Mouse (Mus musculus): Measurements from ENCODE around the gene Tyrobp.

Gene Tyrobp

DNA sequence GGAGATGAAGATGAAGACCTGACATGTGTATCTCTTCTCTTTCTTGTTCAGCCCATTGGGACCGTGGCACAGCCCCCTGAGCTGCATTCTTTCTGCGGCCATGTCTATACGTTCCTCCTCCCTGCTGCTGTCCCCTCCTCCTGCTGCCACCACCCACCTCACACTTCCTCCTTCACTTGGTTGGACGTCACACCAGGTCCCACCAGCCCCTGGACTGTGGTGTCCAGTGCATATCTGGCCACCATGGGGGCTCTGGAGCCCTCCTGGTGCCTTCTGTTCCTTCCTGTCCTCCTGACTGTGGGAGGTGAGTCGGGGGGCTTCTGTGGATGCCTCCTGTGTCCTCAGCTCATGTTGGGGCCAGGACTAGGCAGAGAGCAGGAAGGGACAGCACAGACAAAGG lies at the start of gene Tyrobp:
Tyrobp (plus strand) TSS at position 165 of the 400 bp plus-strand sequence.
- DNase-seq (ENCODE audit: low spot score in 2 of 2), result no peak

DNA sequence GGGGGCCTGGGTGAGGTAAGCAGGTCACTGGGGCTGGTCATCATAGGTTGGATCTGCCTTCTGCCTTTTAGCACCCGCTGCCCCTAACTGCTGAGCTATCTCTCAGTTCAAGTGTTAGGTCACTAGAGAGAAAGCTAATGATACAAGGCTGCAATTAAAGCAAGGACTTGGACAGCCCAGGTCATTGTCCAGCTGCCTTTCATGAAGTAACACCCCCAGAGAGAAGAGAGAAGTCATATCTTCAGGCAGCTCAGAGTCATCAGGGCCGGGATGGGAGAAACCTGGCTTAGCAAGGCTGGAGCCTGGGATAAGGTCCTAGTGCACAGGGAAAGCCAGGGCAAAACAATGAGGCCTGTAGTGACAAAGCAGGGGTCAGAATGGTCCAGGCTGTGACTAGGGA lies 46.1 kb upstream of the Tyrobp start:
- DNase-seq (ENCODE audit: low spot score in 2 of 2), result no peak

DNA sequence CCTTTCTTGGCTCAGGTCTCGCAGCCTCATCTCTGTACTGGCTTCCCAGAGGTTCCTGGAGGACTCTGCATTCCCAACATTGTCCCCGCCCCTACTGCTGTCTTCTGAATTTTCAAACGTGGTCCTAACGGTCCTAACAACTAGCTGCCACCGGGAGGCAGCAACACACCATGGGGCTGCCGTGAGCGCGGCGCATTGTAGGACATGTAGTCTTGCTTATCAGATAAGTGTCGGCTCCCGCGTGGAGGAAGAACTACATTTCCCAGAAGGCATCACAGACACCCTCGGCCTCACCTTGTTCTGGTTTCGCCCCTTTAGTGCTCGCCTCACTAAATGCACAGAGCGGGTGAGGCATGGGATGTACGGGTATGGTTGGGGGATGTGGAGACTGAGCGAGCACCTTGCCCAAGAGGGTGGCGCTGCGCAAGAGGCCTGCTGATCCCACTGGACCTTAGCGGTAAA lies 40.0 kb upstream of the Tyrobp start:
- DNase-seq (ENCODE audit: low spot score in 2 of 2), result peak; percentile 95 to 98

DNA sequence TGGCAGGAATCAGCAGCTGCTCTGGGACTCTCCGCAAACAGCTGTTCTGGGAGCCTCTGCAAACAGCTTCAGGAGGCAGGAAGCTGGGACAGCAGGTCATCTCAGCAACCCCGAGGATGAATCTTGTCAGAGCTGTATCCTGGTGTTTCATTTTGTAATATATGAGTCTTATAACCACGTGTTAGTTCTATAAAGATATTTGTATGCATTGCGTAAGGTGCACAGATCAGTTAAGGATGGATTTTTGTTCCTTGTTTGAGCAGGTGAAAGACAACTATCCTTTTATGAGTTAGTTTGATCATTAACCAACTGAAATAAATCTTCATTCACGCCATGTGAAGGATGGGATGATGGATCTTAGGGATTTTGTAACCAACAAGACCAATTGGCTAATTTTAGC lies 33.5 kb upstream of the Tyrobp start:
- DNase-seq (ENCODE audit: low spot score in 2 of 2), result no peak

DNA sequence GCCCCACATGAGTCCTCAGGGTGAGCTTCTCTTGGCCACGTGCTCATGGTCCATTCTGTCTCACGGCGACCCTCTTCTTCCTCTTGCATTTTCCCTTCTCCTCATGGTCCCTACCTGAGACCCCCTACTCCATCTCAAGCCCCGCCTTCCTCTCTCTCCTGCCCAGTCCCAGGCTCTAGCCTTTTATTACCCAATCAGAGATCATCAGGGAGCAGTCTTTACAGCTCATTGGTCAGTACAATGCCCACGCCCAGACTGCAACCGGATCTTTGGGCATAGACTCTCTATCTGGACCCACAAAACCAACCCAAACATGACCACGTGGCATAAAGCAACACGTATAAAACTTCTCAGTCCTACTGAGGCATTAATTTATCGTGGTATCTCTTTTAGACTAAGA lies 29.5 kb upstream of the Tyrobp start:
- no peak for DNase-seq (ENCODE audit: low spot score in 2 of 2)

DNA sequence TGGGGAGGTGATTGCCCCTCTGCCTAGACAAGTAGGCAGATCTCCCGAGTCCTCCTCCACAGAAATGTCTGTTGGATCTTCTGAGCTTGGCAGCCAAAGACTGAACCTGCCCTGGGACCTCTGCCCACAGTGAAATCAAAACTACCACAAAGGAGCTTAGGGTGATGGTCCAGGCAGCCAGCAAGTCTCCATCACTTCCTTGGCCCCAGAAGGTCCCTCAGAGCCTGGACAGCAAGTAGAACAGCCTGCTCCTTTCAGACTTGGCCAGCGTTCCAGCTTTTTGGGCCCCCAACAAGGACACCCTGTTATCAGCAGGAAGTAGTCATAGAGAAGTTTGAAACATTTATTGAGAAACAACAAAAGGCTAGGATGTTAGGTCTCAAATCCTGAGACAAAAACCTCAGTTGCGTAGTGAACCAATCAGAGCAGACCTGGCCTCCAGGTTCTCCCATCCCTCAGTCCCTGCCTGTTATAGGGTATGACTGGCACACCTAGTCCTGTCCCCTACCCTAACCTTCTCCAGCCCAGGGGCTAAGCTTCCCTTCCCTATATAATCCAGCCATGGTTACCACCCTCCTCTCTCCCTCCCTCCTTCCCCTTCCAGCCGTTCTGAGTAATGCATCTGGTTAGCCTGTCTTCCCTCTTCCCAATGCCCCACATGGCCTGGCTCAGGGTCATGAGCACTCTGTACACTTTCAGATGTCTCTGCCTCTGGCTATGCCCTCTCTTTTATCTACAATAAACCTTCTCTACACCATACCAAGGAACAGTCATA lies 20.6 kb upstream of the Tyrobp start:
- no peak for DNase-seq (ENCODE audit: low spot score in 2 of 2)

DNA sequence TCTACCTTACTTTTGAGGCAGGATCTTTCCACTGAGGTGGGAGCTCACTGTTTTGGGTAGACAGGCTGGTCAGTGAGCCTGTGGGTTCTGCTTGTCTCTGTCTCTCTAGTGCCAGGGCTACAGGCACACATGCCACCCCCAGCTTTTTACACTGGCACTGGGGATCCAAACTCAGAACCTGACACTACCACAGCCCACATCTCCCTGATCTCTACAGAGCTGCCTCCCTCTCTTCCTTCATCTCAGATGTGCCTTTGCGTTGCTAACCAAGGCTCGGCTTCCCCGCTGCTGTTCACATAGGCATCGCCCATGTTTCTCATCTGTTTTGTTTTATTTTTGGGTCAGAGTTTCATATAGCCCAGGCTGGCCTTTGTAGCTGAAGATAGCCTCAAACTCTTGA lies 19.9 kb upstream of the Tyrobp start:
- DNase-seq (ENCODE audit: low spot score in 2 of 2), result no peak

DNA sequence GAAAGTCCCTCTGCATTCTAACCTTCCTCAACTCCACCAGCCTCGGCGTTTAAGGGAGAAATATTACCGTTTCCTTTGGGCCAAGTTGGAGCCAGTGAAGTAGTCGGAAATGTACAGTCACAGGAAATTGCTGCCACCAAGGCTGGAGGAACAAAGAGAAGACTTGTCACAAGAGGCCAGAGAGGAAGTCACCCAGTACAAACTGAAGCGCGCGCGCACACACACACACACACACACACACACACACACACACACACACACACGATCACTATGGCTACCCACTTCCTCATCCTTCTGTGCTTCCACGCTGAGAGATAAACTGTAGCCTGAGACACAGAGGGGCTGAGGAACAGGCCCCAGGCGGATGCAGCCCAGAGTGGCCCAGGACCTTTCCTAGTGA lies 19.2 kb upstream of the Tyrobp start:
- no peak for DNase-seq (ENCODE audit: low spot score in 2 of 2)

DNA sequence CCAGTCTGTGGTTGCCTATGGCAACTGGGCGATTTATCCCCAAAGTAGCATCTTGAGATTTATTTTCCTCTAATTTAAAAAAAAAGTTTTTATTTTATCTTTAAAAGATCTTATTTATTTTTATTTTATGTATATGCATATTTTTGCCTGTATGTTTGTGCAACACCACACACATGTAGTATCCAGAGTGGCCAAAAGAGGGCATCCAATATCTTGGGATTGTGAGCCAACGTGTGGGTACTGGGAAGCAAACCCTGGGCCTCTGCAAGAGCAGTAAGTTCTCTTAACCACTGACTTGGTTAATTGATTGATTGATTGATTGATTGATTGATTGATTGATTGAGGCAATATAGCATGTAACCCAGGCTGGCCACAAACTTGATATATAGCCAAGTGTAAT lies 18.7 kb upstream of the Tyrobp start:
- DNase-seq (ENCODE audit: low spot score in 2 of 2), result no peak

DNA sequence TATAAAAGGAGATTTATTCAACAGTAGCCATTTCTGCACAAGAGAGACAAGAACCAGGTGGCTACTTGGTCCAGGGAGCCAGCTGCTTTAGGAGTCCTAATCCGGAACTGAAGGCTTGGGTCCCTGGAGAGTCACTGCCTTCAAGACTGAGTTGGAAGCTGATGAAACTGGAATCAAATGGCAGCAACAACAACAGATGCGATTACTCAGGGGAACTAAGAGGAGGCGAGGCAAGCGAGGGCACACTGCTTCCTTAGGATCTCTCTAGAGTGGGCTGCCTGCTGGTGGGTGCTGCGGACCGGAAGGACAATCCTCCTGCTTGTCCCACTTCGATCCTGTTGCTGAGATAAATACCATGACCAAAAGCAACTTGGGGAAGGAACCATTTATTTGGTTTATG lies 13.9 kb upstream of the Tyrobp start:
- DNase-seq (ENCODE audit: low spot score in 2 of 2), result no peak

DNA sequence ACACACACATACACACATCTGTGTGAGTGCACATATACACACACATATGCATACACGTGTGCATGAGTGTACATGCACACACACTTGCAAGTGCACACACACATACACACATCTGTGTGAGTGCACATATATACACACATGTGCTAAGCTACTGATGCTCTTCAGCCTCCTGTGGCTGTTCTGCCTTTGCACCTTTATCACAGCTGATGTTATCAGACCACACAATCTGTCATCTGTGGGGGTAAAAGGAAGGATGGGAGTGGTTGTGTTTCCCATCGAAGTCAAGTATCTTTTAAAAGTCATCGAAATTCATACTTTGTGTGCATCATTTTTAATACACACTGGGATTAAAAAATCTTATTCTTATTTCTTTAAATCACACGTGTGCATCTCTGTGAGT lies 11.2 kb upstream of the Tyrobp start:
- DNase-seq (ENCODE audit: low spot score in 2 of 2), result no peak

DNA sequence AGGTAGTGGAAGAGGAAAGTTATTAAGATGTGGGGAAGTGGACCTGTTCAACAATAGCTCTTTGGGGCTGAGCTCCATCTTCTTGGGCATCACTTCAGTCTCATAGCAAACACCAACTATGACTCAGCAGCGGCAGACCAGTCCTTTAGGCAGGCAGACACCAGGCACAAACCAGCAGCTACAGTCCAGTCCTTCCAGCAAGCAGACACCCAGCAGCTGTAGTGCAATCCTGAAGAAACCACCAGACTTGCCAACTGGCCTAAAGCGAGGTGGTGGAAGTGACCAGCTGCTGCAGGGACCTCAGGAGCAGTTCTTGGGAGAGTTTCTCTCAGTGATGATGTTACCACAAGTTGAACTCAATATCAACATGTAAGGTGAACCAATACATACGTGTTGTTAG lies 4.9 kb upstream of the Tyrobp start:
- no peak for DNase-seq (ENCODE audit: low spot score in 2 of 2)

DNA sequence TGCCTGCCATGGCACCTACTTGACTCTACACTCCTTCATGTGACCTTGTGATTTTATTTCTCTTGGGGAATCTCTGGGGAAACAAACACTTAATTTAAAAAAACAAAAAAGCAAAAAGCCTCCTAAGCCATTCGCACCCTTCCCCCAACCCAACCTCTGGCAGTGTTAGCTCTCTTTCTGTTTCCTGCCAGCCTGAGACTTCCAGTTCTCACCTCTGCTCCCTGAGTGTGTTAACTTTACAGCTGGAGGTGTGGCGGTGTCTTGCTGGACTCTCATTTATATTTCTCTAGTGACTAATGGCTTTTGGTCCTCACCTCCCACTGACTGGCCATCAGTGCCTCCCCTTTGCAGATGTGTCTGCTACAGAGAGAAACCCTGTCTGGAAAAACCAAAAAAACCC lies 3.8 kb upstream of the Tyrobp start:
- DNase-seq (ENCODE audit: low spot score in 2 of 2), result no peak

DNA sequence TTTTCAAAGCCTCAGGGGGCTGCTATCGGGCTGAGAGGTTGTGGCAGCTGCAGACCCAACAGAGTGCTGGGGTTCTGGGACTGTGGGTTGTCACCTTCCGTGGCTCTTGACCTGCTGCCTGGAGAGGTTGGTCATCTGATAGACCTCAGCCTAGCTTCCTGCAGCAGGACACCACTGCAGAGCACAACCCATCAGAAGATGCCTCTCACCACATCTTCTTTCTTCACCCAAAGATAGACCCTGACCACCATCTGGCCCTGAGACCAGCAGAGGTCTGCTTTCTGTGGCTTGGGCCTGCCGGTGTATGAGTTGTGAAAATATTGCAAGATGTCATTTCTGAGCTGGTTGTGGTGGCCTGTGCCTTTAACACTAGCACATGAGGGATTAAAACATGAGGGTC lies 2.5 kb upstream of the Tyrobp start:
- no peak for DNase-seq (ENCODE audit: low spot score in 2 of 2)

DNA sequence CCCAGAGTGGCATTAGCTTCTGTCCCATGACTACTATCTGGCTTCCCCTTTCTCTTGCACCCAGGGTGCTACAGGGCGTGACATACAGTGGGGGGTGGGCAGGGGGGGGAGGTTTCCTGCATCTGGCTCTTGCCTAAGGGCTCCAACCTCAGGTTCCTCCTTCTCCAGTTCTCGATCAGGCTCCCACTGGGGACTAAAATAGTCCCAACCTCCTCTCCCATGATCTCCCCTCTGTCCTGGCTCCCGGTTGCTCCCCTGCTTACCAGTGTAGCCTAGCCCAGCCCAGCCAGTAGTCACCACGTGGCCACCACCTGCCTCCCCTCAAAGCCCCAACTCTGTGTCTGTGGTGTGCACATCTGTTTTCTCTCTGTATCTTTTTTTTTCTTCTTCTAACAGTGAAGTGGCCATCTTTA lies 819 bp upstream of the Tyrobp start:
- DNase-seq (ENCODE audit: low spot score in 2 of 2), result no peak

DNA sequence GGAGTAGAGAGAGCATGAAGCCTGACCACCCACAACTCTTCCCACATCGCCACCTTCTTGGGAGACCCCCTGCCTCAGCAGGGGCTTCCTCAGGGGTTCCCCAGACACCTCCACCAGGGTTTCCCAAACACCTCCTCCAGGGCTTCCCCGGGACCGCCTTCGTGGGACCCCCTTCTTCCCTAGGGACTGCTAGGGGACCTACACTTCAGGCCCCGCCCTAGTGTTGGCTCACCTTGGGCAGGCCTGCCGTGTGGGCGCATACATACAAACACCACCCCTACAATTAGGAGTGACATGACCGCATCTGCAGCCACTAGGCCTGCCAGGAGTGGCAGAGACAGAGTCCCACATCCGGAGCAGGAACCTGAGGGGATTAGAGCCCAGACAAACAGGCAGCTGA lies 4.3 kb downstream of the Tyrobp start:
- DNase-seq (ENCODE audit: low spot score in 2 of 2), result no peak

DNA sequence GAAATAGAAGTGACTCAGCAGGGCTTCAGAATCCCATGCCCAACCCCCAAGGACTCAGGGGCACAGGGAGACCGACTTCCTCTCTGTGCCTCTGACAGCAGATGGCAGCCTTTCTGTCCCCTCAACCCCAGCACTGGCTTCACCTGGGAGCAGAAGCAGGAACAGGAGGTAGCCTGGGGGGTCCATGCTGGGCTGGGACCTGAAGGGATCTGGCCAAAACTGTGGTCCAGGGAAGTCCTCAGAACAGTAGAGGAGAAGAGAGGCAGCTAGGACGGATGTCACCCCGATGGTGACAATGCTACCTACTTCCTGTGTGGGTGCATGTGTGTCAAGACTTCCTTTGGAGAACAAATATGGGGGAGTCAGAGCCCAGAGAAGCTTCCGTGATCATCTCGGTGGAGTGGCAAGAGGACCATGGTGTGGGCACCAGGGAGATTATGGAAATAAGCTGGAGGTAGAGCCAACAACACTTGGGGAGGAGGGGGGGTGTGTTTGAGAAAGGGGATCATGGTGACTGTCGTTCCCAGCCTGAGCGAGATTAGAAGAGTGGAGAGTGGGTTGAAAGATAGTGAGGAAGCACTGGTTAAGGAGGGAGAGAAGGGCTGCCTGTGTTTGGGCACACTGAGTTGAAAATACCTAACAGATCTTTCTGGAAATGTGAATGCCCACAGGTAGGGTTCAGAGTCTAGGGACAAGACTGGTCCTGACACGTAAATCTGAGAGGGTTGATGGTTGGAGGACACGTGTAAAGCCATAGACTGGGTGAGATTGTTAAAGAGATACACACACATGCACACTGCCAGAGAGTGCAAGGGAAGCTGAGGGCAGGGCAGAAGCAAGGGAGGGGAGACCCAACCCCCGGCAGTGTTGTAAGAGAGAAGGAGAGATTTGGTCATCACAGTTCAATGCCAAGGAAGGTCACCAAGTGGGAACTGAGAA lies 6.3 kb downstream of the Tyrobp start, which contains the start of gene Hcst:
Hcst (minus strand) TSS at position 294 of the 939 bp plus-strand sequence.
- DNase-seq (ENCODE audit: low spot score in 2 of 2), result no peak

DNA sequence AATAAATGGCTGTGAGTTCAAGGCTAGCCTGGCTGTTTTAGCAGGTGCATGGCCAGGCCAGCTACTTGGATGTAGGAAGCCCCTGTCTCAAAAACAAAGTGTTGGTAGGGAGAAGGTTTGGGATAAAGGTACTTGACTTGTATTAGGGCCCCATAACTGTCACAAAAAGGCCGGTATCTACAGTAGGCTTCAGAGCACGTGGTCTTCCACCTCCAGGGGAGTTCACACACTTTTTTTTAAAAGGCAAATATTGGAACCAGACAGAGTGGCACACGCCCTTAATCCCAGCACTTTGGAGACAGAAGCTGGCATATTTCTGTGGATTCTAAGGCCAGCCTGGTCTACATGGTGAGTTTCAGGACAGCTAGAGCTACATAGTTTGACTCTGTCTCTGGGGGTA lies 7.1 kb downstream of the Tyrobp start:
- no peak for DNase-seq (ENCODE audit: low spot score in 2 of 2)

DNA sequence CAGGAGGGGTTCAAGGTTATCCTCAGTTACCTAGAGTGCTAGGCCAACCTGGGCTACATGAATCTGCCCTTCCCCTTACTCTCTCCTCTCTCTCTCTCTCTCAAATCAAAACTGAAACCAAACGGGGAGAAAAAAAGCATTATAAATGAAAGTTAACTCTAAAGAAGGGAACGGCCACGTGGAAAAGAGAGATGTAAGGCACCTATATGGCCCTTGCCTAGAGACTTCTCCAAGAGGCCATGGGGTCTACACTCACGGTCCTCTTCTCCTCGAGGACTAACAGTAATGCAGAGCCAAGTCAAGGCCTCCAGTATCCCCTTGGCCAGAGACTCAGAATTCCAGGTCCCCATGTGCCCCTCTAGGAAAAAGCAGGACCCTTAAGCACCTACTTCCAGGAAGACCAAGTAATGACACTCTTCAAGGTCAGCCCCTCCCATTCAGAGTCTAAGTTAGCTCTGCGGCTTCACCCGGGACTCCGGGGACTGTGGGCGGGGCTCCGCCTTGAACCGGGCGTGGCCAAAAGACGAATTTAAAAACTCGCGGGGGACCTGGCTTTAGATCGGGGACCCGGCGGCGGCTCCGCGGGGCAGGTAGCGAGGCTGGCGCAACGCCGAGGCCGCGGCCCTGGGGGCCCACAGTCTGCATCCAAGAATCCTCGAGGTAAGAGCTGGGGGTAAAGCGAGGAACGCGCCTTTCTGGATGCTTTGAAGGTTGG lies 7.8 kb downstream of the Tyrobp start, which contains the start of gene Nfkbid:
Nfkbid (plus strand) TSS at position 558 of the 715 bp plus-strand sequence.
- no peak for DNase-seq (ENCODE audit: low spot score in 2 of 2)

DNA sequence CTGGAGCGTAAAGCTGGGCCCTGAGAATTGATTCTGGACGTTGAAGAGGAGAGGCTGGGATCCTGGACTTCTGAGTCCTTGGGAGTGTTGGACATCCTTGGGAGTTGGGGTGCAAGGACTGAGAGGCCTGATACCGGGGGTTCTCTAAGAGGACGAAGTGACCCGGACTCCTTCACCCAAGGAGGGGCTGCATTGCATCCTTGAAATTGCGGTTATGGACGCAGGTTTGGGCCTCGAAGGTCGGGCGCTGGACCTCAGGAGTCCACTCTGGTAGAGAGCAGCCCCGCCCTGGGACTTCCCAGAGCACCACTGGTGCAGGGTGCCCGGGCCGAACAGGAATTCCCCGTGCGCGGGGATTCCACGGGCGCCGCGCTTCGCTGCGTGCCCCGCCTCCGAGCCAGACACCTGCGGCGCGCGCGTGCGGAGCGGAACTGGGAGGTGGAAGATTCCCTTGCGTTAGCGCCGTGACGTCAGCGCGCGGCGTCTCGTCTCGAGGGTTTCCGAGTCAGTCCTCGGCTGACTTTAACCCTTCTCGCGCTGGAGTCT lies 8.4 kb downstream of the Tyrobp start:
- DNase-seq (ENCODE audit: low spot score in 2 of 2), result peak; percentile 79 to 92

DNA sequence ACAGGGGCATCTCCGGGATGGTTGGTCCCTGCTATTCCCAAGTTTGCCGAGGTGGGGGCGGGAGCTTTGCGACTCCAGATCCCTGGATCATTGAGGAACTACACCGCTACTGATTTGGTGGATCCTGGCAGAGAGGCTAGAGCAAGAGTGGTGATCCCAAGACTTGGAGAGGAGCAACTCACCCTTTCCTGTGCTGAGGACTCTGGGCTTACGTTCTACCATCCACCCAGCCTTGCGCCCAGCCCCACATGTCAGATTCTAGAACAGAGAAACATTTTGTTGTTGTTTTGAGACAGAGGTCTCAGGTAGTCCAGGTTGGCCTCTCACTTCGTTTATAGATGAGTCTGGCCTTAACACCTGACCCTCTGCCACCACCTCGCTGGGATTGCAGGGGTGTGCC lies 9.0 kb downstream of the Tyrobp start:
- DNase-seq (ENCODE audit: low spot score in 2 of 2), result no peak
